Mouse (Mus musculus) stomach, embryonic 16.5 days (tissue): ENCODE measurements around the gene Zcchc12. TPM values are rescaled to one million over a fixed set of nuclear protein-coding genes. Genes with fewer than 3 reads are reported as not detected.
A peak's percentile ranks its signal among the peaks of the same experiment; 100 is the strongest.

Experiments used
- ATAC-seq: fragments of 200-750 bp; cut with Nextera tagmentation; 2 replicates; pipeline ENCODE4 v1.8.0; 2017; ENCODE audit warnings: moderate number of reproducible peaks, moderate TSS enrichment; ENCODE audit not compliant: insufficient read depth, low FRiP score
- H3K27ac ChIP-seq: fragments of 300-500 bp; sonication (generic); 2 replicates; pipeline ENCODE4 v1.5.1; 2014; ENCODE audit warnings: low read length
- H3K27me3 ChIP-seq: fragments of 300-500 bp; sonication (generic); 2 replicates; pipeline ENCODE4 v1.6.1; 2014; ENCODE audit warnings: low read length, control low read depth, mixed read lengths; ENCODE audit not compliant: control insufficient read depth, insufficient read depth
- H3K36me3 ChIP-seq: fragments of 300-500 bp; sonication (generic); 2 replicates; pipeline ENCODE4 v1.6.1; 2014; ENCODE audit warnings: low read length; ENCODE audit not compliant: control insufficient read depth, insufficient read depth
- H3K4me1 ChIP-seq: fragments of 300-500 bp; sonication (generic); 2 replicates; pipeline ENCODE4 v1.6.1; 2014; ENCODE audit warnings: low read length, control low read depth, mixed read lengths; ENCODE audit not compliant: control insufficient read depth, insufficient read depth
- H3K4me2 ChIP-seq: fragments of 300-500 bp; sonication (generic); 2 replicates; pipeline ENCODE4 v1.6.1; 2014; ENCODE audit warnings: low read depth, low read length, mixed read lengths
- H3K4me3 ChIP-seq: fragments of 300-500 bp; sonication (generic); replicated peaks from 2 replicates; pipeline ENCODE4 v1.5.1; 2014; ENCODE audit warnings: mild to moderate bottlenecking, low read length
- H3K9ac ChIP-seq: fragments of 300-500 bp; sonication (generic); 2 replicates; pipeline ENCODE4 v1.6.1; 2014; ENCODE audit warnings: low read length
- H3K9me3 ChIP-seq: fragments of 300-500 bp; sonication (generic); replicated peaks from 2 replicates; pipeline ENCODE4 v1.6.1; 2016; ENCODE audit warnings: low read length, control low read depth; ENCODE audit not compliant: control insufficient read depth
- WGBS: fragments of 180-500 bp; shearing (Covaris S2); extraction: QIAGEN DNeasy Blood & Tissue Kit; methylation state at CpG from one replicate; pipeline ENCODE4 v1.1.7; 2014; 5-methylcytosine and 5-hydroxymethylcytosine counted together
- polyA plus RNA-seq: library from polyadenylated mRNA; unstranded; fragments of >200 nt; fragmentation: Nextera tagmentation; extraction: Ambion mirVana; gene quantifications from 2 replicates; pipeline ENCODE4 v1.2.1, GENCODE M21; 2015

The Zcchc12 gene
- 17.6 and 18.4 TPM in 2 replicates for polyA plus RNA-seq

DNA sequence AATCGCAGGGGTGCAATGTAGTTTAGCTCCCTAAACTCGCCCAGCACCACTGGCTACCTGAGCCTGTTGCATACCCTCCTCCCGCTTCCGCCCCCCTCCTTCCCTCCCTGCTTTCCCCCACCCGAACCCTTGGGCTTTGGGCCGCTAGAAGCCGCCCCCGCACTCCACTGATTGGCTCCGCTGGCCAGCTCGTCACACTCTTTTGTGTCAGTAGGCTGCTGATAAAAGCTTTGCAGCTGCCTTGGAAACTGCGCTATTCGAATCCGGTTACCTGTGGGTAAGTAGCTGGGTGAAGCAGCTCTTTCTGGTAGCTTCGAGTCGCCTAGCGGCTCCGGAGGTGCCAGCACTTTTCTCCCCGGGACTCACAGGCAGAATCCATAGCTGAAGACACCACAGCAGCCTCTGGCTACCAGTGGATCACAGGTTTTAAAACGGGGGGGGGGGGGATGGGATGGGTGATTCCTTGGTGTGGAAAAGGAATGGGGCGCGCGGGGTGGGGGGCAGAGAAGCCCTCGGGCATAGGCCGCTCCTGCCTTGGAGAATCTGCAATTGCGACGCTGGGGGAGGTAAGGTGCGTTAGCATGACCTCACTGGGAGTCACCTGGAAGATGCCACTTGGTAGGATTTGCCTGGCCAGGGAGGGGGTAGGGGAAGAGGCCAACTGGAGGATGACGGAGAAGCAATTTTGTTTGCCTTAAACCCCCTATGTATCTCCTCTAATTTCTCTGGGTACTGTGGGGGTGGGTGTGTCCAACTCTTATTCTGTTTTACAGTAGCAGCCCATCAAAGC, at the start of gene Zcchc12:
TSS of gene Zcchc12 (plus strand) at position 169 of the 790 bp plus-strand sequence.
- Histone ChIP-seq H3K4me1 (peaks cover 4% of the 10 kb centered on the region; the same call in 1 of the 2 replicates), H3K4me3 (peak within 1 kb of the TSS; percentile 24), H3K27ac (no peak within 1 kb of the TSS), H3K9me3 (no peaks in the 10 kb centered on the region), H3K27me3 (no peaks in the 10 kb centered on the region), H3K4me2 (peak within 1 kb of the TSS; percentile 49), H3K36me3 (no peaks in the 10 kb centered on the region), H3K9ac (no peak within 1 kb of the TSS; the same call in 1 of the 2 replicates)
- ATAC-seq: peak; percentile 33; the same call in 1 of the 2 replicates
- WGBS: 16% methylated on average over 27 of the region's 28 CpGs

DNA sequence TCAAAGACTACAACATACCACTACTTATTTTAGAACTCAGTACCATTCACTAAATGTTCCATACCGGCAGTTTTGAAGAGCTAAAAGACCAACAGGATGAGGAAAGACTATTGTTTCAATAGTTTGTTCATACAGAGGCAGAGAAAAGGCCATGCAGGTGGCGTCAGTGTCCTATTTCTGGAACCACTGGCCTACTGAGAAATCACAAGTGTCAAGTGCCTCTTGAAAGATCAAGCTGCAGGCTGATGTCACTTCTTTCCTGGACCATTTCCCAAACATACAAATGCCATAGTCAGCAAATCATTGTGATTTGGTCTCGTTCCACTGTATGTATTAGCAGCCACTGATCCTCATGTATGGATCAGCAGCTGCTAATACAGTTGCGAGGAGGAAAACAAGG, 49.0 kb upstream of the Zcchc12 start:
- WGBS: 51% methylated on average over 4 of the region's 4 CpGs
- ATAC-seq: no peak
- H3K27me3 ChIP-seq: no peaks in the 10 kb centered on the region
- no peak overlapping the region for H3K4me2 ChIP-seq
- no peak overlapping the region for H3K9ac ChIP-seq
- H3K9me3 ChIP-seq: no peaks in the 10 kb centered on the region
- no peaks in the 10 kb centered on the region for H3K4me1 ChIP-seq
- peak overlapping the region; percentile 38; the same call in 1 of the 2 replicates for H3K27ac ChIP-seq
- no peak overlapping the region for H3K4me3 ChIP-seq
- no peaks in the 10 kb centered on the region for H3K36me3 ChIP-seq

DNA sequence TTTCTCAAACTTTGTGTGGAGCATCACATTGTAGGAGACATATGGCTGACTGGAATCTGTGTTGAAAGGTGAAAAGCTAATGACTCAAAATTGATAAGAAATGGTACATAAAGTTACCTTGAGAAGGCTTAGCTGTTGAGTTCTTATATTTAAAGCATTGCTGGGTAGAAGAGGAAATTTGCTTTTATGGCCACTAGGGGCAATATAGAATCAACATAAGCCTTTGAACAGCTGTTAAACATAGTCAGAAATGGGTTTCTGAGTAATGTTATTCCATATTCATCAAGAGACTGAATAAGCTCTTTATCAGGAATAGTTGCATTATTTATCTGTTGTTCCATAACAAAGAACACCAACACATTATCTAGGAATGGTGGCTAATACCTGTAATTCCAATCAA, 45.6 kb upstream of the Zcchc12 start:
- Histone ChIP-seq H3K27me3 (no peaks in the 10 kb centered on the region), H3K9me3 (no peaks in the 10 kb centered on the region), H3K9ac (no peak overlapping the region), H3K36me3 (no peaks in the 10 kb centered on the region), H3K27ac (no peak overlapping the region), H3K4me2 (no peak overlapping the region), H3K4me3 (no peak overlapping the region), H3K4me1 (no peaks in the 10 kb centered on the region)
- no peak for ATAC-seq

DNA sequence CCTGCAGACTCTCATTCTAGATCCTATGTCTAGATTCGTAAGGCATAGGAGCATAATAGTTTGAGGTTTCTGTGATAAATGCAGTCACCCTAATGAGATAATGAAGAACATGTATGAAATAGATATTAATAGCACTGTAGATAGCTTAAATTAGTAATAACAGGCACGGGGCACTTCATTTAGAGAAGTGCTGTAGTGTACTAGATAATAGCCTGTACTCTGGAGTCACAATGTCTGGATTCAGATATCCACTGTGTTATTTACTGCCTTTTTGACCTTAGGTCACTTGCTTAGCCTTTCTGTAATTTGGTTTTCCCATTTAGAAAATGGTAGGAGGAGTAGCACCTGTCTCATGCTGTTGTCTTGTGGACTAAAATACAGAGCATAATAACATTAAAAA, 39.0 kb upstream of the Zcchc12 start:
- H3K36me3 ChIP-seq: no peaks in the 10 kb centered on the region
- no peak overlapping the region for H3K4me2 ChIP-seq
- no peaks in the 10 kb centered on the region for H3K9me3 ChIP-seq
- H3K27me3 ChIP-seq: no peaks in the 10 kb centered on the region
- H3K9ac ChIP-seq: no peak overlapping the region
- H3K4me3 ChIP-seq: no peak overlapping the region
- WGBS: 71% methylated on average over 2 of the region's 2 CpGs
- H3K27ac ChIP-seq: no peak overlapping the region
- no peaks in the 10 kb centered on the region for H3K4me1 ChIP-seq
- no peak for ATAC-seq

DNA sequence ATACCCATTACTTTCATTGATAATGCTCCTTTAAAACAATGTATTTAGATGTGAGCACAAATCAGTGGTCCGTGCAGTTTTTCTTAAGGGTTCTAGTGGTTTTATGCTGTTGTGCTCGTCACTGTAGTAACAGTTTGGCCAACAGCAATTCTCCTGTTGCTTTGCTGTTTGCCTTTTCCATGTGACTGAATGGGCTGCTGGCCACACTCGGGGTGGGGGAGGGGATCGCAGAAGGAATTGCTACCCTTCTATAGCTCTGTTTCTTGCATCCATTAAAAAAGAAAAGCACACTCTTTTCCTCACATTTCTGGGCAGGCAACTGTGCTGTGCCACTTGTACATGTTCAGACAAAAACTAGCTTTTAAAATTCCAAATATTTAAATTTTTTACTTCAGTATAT, 34.1 kb upstream of the Zcchc12 start:
- no peak overlapping the region for H3K4me3 ChIP-seq
- H3K27ac ChIP-seq: no peak overlapping the region
- no peaks in the 10 kb centered on the region for H3K27me3 ChIP-seq
- no peaks in the 10 kb centered on the region for H3K36me3 ChIP-seq
- H3K9me3 ChIP-seq: no peaks in the 10 kb centered on the region
- 40% methylated on average over 4 of the region's 4 CpGs for WGBS
- no peak overlapping the region for H3K9ac ChIP-seq
- H3K4me2 ChIP-seq: no peak overlapping the region
- no peak for ATAC-seq
- H3K4me1 ChIP-seq: no peaks in the 10 kb centered on the region

DNA sequence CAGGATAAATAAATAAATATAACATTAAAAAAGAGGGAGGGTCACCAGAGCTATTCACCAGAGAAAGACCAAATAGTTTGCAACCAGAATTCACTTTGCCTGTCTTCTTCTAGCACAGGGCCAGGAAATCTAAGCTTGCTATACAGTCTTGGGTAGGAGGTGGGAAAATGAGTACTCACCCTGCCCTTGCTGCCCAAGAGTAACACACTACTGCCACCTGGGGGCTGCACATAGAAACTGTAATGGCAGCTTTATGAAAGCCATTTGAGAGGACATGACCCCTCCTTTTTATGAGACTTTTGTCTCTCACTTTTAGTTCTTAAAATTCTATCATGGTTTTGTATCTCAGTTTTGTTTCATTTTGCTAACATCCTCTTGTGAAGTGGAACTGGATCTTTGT, 12.1 kb upstream of the Zcchc12 start:
- Histone ChIP-seq H3K9me3 (no peaks in the 10 kb centered on the region), H3K27me3 (no peaks in the 10 kb centered on the region), H3K4me1 (no peaks in the 10 kb centered on the region), H3K27ac (no peak overlapping the region), H3K4me2 (no peak overlapping the region), H3K9ac (no peak overlapping the region), H3K4me3 (no peak overlapping the region), H3K36me3 (no peaks in the 10 kb centered on the region)
- no peak for ATAC-seq

DNA sequence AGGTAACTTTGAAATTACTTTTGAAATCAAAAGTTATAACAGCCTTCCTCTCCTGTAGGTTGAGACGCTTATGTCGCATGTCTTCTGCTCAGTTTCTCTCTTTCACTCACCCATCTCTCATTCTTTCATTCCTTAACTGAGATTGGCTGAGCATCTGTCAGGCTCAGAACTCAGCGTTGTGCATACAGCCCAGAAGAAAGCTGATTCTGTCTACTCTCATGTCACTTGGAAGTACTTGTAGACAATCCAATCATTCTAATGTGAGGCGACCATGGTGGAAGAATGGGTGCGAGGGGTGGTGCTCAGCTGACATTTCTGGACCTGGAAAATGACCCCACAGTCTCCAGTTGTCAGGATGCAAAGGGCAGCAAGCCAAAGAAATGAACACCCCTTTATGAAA, 9.7 kb upstream of the Zcchc12 start:
- no peak overlapping the region for H3K9ac ChIP-seq
- H3K4me3 ChIP-seq: no peak overlapping the region
- no peaks in the 10 kb centered on the region for H3K4me1 ChIP-seq
- no peaks in the 10 kb centered on the region for H3K9me3 ChIP-seq
- no peak overlapping the region for H3K4me2 ChIP-seq
- H3K27me3 ChIP-seq: no peaks in the 10 kb centered on the region
- no peak for ATAC-seq
- no peaks in the 10 kb centered on the region for H3K36me3 ChIP-seq
- WGBS: 61% methylated on average over 5 of the region's 5 CpGs
- no peak overlapping the region for H3K27ac ChIP-seq

DNA sequence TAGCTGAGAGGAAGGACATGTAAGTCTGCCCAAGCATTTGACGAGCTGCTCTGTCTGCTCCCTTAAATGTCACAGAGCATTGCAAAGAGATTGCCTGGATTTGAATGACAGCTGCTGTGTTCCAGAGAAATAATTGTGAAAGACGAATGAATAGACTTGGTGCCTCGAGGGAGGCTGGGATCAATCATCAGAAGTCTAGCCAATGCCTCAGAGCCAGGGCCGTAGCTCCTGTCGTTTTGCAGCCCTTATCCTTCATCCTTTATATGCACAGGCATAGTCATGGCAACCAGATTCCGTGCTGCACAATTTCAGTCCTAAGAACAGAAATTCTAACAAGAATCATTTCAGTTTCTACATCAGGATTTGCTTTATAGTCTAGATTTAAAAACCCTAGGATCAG, 9.3 kb upstream of the Zcchc12 start:
- Histone ChIP-seq H3K27me3 (no peaks in the 10 kb centered on the region), H3K4me3 (no peak overlapping the region), H3K27ac (no peak overlapping the region), H3K4me2 (no peak overlapping the region), H3K9ac (no peak overlapping the region), H3K36me3 (no peaks in the 10 kb centered on the region), H3K4me1 (no peaks in the 10 kb centered on the region), H3K9me3 (no peaks in the 10 kb centered on the region)
- 44% methylated on average over 6 of the region's 6 CpGs for WGBS
- ATAC-seq: no peak

DNA sequence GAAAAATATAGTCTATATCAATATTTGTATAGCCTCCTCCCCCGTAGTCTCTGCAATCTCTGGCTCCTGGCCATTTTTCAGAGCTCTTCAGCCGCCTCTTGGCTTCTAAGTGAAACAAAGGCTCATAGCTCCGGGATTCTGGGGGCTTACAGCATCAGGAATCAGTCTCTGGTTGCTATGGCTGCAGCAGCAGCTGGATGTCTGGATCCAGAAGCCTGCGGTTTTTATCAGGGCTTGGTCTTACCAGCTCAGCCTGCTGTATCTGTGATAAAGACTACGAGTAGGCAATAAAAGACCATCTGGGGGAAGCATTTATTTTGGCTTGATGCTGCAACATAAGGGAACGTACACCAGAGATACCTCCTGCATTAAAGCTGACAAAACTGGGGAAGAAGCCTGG, 1.8 kb upstream of the Zcchc12 start:
- Histone ChIP-seq H3K36me3 (no peaks in the 10 kb centered on the region), H3K4me2 (no peak overlapping the region), H3K9ac (no peak overlapping the region), H3K9me3 (no peaks in the 10 kb centered on the region), H3K4me1 (peaks cover 4% of the 10 kb centered on the region; the same call in 1 of the 2 replicates), H3K27ac (no peak overlapping the region), H3K27me3 (no peaks in the 10 kb centered on the region), H3K4me3 (no peak overlapping the region)
- WGBS: 19% methylated on average over 6 of the region's 6 CpGs
- ATAC-seq: no peak
